Mouse (Mus musculus): Measurements from ENCODE around the gene Phyhd1. TPM values are rescaled to one million over a fixed set of nuclear protein-coding genes. Genes with fewer than 3 reads are reported as not detected.

The Phyhd1 gene
- polyA plus RNA-seq (2021; fragmentation: Nextera tagmentation), result 10.2 and 14.2 TPM in 2 replicates
- long read RNA-seq, experiment 1, transcript Phyhd1-212 (12 exons, 1,678 nt), result major isoform, 14 of 30 reads
- long read RNA-seq, experiment 1, partial matches to known transcripts, result 6 of 30 reads
- long read RNA-seq, experiment 1, other reads (novel, unspliced or antisense), result 8 of 30 reads
- long read RNA-seq, experiment 2, transcript Phyhd1-212 (12 exons, 1,678 nt), result major isoform, 6 of 15 reads
- long read RNA-seq, experiment 2, partial matches to known transcripts, result 5 of 15 reads
- long read RNA-seq, experiment 2, other reads (novel, unspliced or antisense), result 3 of 15 reads

GRCm38 (mm10) chr2:30265767-30266253 lies at the start of gene Phyhd1:
TSS of gene Phyhd1 (plus strand) at chr2:30266203.

GRCm38 (mm10) chr2:30237199-30237880 lies 28.7 kb upstream of the Phyhd1 start, which contains the start of gene Lrrc8a:
TSS of gene Lrrc8a (plus strand) at chr2:30237715.

GRCm38 (mm10) chr2:30240267-30240666 lies 25.7 kb upstream of the Phyhd1 start, which contains the start of gene Gm28035:
TSS of gene Gm28035 (plus strand) at chr2:30240567.

GRCm38 (mm10) chr2:30280743-30281142 lies 14.7 kb downstream of the Phyhd1 start, which contains the start of gene Gm28038:
TSS of gene Gm28038 (plus strand) at chr2:30281043.

GRCm38 (mm10) chr2:30286192-30287026 lies 20.4 kb downstream of the Phyhd1 start, which contains the start of the genes Dolk and Nup188:
TSS of gene Dolk (minus strand) at chr2:30286334.
TSS of gene Nup188 (plus strand) at chr2:30286397.

Other genes with a start within 250 kb of the Phyhd1 start
- gene Wdr34, start 217.3 kb upstream of the Phyhd1 start, polyA plus RNA-seq (2021; fragmentation: Nextera tagmentation), result 38.6 and 50.8 TPM in 2 replicates
- 171 and 208 TPM in 2 replicates for gene Set, start 208.8 kb upstream of the Phyhd1 start, polyA plus RNA-seq (2021; fragmentation: Nextera tagmentation)
- 0.41 and 0.72 TPM in 2 replicates for gene Pkn3, start 188.5 kb upstream of the Phyhd1 start, polyA plus RNA-seq (2021; fragmentation: Nextera tagmentation)
- gene Zdhhc12, start 172.6 kb upstream of the Phyhd1 start, polyA plus RNA-seq (2021; fragmentation: Nextera tagmentation), result 18.0 and 20.6 TPM in 2 replicates
- gene Zer1, start 141.6 kb upstream of the Phyhd1 start, polyA plus RNA-seq (2021; fragmentation: Nextera tagmentation), result 13.9 and 19.7 TPM in 2 replicates
- gene Tbc1d13, start 132.5 kb upstream of the Phyhd1 start, polyA plus RNA-seq (2021; fragmentation: Nextera tagmentation), result 18.8 and 21.8 TPM in 2 replicates
- gene Endog, start 94.7 kb upstream of the Phyhd1 start, polyA plus RNA-seq (2021; fragmentation: Nextera tagmentation), result 14.1 and 47.6 TPM in 2 replicates
- 27.2 and 33.7 TPM in 2 replicates for gene Spout1, start 87.7 kb upstream of the Phyhd1 start, polyA plus RNA-seq (2021; fragmentation: Nextera tagmentation)
- gene Kyat1, start 60.4 kb upstream of the Phyhd1 start, polyA plus RNA-seq (2021; fragmentation: Nextera tagmentation), result 6.5 and 7.9 TPM in 2 replicates
- 41.0 and 44.2 TPM in 2 replicates for gene Lrrc8a, start 28.5 kb upstream of the Phyhd1 start, polyA plus RNA-seq (2021; fragmentation: Nextera tagmentation)
- gene Gm28035, start 25.6 kb upstream of the Phyhd1 start, polyA plus RNA-seq (2021; fragmentation: Nextera tagmentation), result 0.04 and 0.09 TPM in 2 replicates
- not detected in 2 replicates for gene Gm28038, start 14.8 kb downstream of the Phyhd1 start, polyA plus RNA-seq (2021; fragmentation: Nextera tagmentation)
- 26.3 and 30.3 TPM in 2 replicates for gene Dolk, start 20.1 kb downstream of the Phyhd1 start, polyA plus RNA-seq (2021; fragmentation: Nextera tagmentation)
- 6.7 and 8.8 TPM in 2 replicates for gene Nup188, start 20.2 kb downstream of the Phyhd1 start, polyA plus RNA-seq (2021; fragmentation: Nextera tagmentation)
- gene Sh3glb2, start 93.1 kb downstream of the Phyhd1 start, polyA plus RNA-seq (2021; fragmentation: Nextera tagmentation), result 217 and 227 TPM in 2 replicates
- gene Miga2, start 98.0 kb downstream of the Phyhd1 start, polyA plus RNA-seq (2021; fragmentation: Nextera tagmentation), result 26.9 and 27.7 TPM in 2 replicates
- 17.6 and 18.3 TPM in 2 replicates for gene Dolpp1, start 126.1 kb downstream of the Phyhd1 start, polyA plus RNA-seq (2021; fragmentation: Nextera tagmentation)
- gene Crat, start 149.6 kb downstream of the Phyhd1 start, polyA plus RNA-seq (2021; fragmentation: Nextera tagmentation), result 25.7 and 29.0 TPM in 2 replicates
- 124 and 158 TPM in 2 replicates for gene Ptpa, start 149.8 kb downstream of the Phyhd1 start, polyA plus RNA-seq (2021; fragmentation: Nextera tagmentation)
- gene Ier5l, start 208.0 kb downstream of the Phyhd1 start, polyA plus RNA-seq (2021; fragmentation: Nextera tagmentation), result 4.1 and 8.4 TPM in 2 replicates